Mouse (Mus musculus) liver, embryonic 11.5 days (tissue): ENCODE measurements around the gene Atp5e. TPM values are rescaled to one million over a fixed set of nuclear protein-coding genes. Genes with fewer than 3 reads are reported as not detected.

ENCODE experiments used
- ATAC-seq: fragments of 200-750 bp; cut with Nextera tagmentation; replicated peaks from 2 replicates; pipeline ENCODE4 v1.8.0; 2017; ENCODE audit warnings: moderate number of reproducible peaks, mild to moderate bottlenecking, moderate TSS enrichment, moderate library complexity; ENCODE audit not compliant: low FRiP score
- DNase-seq: peaks from one replicate; pipeline ENCODE4 v3.0.0-alpha.2; 2017; ENCODE audit warnings: low spot score
- H3K27ac ChIP-seq: fragments of 300-500 bp; sonication (generic); 2 replicates; pipeline ENCODE4 v1.5.1; 2014; ENCODE audit warnings: mild to moderate bottlenecking, low read depth, low read length, control low read depth
- H3K27me3 ChIP-seq: fragments of 300-500 bp; sonication (generic); replicated peaks from 2 replicates; pipeline ENCODE4 v1.6.1; 2014; ENCODE audit warnings: low read length, mixed read lengths; ENCODE audit not compliant: control insufficient read depth, insufficient read depth
- H3K36me3 ChIP-seq: fragments of 300-500 bp; sonication (generic); 2 replicates; pipeline ENCODE4 v1.6.1; 2014; ENCODE audit warnings: mild to moderate bottlenecking, low read length, moderate library complexity, mixed read lengths; ENCODE audit not compliant: control insufficient read depth, insufficient read depth
- H3K4me1 ChIP-seq: fragments of 300-500 bp; sonication (generic); replicated peaks from 2 replicates; pipeline ENCODE4 v1.6.1; 2014; ENCODE audit warnings: low read length, mixed read lengths; ENCODE audit not compliant: control insufficient read depth, insufficient read depth
- H3K4me2 ChIP-seq: fragments of 300-500 bp; sonication (generic); 2 replicates; pipeline ENCODE4 v1.6.1; 2014; ENCODE audit warnings: mild to moderate bottlenecking, control low read depth, moderate library complexity
- H3K4me3 ChIP-seq: fragments of 300-500 bp; sonication (generic); 2 replicates; pipeline ENCODE4 v1.5.1; 2014; ENCODE audit warnings: low read depth, low read length, control low read depth
- H3K9ac ChIP-seq: fragments of 300-500 bp; sonication (generic); 2 replicates; pipeline ENCODE4 v1.6.1; 2014; ENCODE audit warnings: low read depth, low read length, control low read depth
- H3K9me3 ChIP-seq: fragments of 300-500 bp; sonication (generic); 2 replicates; pipeline ENCODE4 v1.6.1; 2016; ENCODE audit warnings: low read length, inconsistent platforms, mixed read lengths; ENCODE audit not compliant: control insufficient read depth
- WGBS: fragments of 180-500 bp; shearing (Covaris S2); extraction: QIAGEN DNeasy Blood & Tissue Kit; methylation state at CpG from one replicate; pipeline ENCODE4 v1.1.7; 2014; 5-methylcytosine and 5-hydroxymethylcytosine counted together
- polyA plus RNA-seq: library from polyadenylated mRNA; unstranded; fragments of >200 nt; fragmentation: Nextera tagmentation; extraction: Ambion mirVana; gene quantifications from 2 replicates; pipeline ENCODE4 v1.2.1, GENCODE M21; 2014

The Atp5e gene
- polyA plus RNA-seq, 1 experiment from 2014 or later = 634 TPM

DNA sequence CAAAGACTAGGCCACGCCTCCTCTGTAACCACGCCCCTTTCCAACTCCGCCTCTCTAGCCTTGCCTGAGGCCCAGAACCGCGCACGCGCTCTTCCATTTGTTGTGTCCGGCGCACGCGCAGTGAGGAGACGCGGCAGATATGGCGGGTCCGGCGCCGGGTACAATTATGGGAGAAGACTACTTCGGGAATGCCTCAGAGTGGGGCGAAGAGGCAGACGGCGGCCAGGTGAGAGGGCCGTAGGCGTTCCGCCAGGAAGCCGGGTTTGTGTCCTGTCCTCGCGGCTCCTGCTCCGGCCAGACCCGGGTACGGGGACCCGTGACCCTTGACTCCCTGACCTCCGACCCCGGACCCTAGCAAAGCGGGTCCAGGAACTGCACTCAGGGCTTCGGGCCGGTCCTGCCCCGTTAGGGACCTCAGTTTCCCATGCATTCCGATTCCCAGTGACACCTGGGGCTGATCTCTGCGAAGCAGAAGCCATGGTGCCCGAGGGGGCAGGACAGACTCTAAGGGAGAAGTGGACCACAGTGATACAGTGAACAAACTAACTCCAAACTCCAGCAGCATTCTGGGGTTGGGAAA lies 48.1 kb downstream of the Atp5e start, which contains the start of gene Nelfcd:
Nelfcd (plus strand) TSS at position 74 of the 580 bp plus-strand sequence.
- ATAC-seq = peak; percentile 94
- 1% methylated on average over 40 of the region's 40 CpGs for WGBS
- H3K4me2 ChIP-seq = peak within 1 kb of the TSS; percentile 78

DNA sequence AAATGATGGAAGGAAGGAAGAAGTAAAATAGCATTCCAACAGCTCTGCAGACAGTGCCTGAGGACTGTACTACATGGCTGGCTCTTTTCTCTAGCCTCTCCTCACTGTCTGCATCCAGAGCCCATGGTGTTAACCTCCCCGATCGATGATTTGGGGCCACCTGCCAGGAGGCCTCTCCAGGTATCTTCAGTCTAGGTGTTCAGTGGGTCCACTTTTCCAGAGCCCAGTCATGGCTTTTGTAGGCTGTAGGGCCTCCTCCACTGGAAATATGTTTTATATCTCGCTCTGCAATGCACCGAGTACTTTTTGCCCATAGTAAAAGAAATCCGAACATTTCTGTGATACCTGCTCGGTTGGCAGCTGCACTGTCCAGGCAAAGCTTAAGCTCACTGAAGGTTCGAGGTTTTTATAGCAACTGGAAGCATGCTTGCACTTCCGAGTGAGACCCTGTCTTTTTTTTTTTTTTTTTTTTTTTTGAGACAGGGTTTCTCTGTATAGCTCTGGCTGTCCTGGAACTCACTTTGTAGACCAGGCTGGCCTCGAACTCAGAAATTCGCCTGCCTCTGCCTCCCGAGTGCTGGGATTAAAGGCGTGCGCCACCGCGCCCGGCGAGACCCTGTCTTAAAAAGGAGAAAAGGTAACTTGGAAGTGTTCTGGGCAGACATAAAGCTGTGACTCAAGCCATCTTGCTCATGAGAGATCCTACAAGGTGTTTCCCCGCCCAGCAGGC lies 48.7 kb downstream of the Atp5e start:
- Histone ChIP-seq H3K27ac (no peak overlapping the region), H3K4me1 (peaks cover 9% of the 10 kb centered on the region; the same call in 1 of the 2 replicates), H3K9me3 (no peaks in the 10 kb centered on the region), H3K4me3 (peak overlapping the region; percentile 89), H3K4me2 (peak overlapping the region; percentile 78), H3K36me3 (no peaks in the 10 kb centered on the region), H3K9ac (no peak overlapping the region; the same call in 1 of the 2 replicates), H3K27me3 (no peaks in the 10 kb centered on the region)
- DNase-seq = no peak
- no peak; the same call in 1 of the 2 replicates for ATAC-seq
- 38% methylated on average over 18 of the region's 18 CpGs for WGBS

More for the DNA sequence above, 48.1 kb downstream of the Atp5e start, which contains the start of gene Nelfcd:
- H3K4me3 ChIP-seq = peak within 1 kb of the TSS; percentile 89
- H3K9ac ChIP-seq = peak within 1 kb of the TSS; percentile 93
- H3K36me3 ChIP-seq = no peaks in the 10 kb centered on the region
- peaks cover 9% of the 10 kb centered on the region; the same call in 1 of the 2 replicates for H3K4me1 ChIP-seq
- H3K27ac ChIP-seq = 0 out of 2 replicates have a peak within 1 kb of the TSS, but pooled peaks have one; percentile 22
- peak; percentile 94 for DNase-seq
- no peaks in the 10 kb centered on the region for H3K9me3 ChIP-seq
- H3K27me3 ChIP-seq = no peaks in the 10 kb centered on the region

DNA sequence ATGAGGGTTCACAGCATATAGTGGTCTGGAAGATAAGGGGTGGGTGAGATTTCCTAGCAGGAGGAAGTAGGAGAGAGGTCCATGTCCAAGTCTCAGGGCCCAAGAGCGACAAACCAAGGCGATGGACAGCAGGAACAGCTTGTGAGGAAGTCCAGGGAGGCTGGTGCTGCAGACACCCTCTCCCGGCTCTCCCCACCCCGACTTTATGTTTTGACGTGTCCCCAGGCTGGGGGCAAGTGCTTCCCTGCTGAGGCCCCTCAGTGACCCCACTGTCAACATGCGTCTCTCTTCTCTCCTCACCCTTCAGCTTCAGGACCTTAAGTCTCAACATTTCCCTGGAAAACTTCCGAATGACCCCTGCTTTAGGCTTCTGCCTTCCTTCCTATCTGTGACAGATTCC lies 50.8 kb downstream of the Atp5e start:
- Histone ChIP-seq H3K4me2 (no peak overlapping the region), H3K27me3 (no peaks in the 10 kb centered on the region), H3K4me1 (peaks cover 13% of the 10 kb centered on the region; the same call in 1 of the 2 replicates), H3K27ac (no peak overlapping the region), H3K9ac (no peak overlapping the region), H3K36me3 (no peaks in the 10 kb centered on the region), H3K4me3 (no peak overlapping the region), H3K9me3 (no peaks in the 10 kb centered on the region)
- ATAC-seq (no peak), DNase-seq (no peak)
- WGBS = 65% methylated on average over 7 of the region's 7 CpGs

Other genes with a start within 250 kb of the Atp5e start
- 729 and 742 TPM in 2 replicates for gene Gnas, start 179.8 kb downstream of the Atp5e start, polyA plus RNA-seq
- 7.3 and 7.7 TPM in 2 replicates for gene Gm20721, start 117.4 kb downstream of the Atp5e start, polyA plus RNA-seq
- gene Nelfcd, start 48.3 kb downstream of the Atp5e start, polyA plus RNA-seq = 117 and 125 TPM in 2 replicates
- gene Ctsz, start 25.1 kb downstream of the Atp5e start, polyA plus RNA-seq = 159 and 162 TPM in 2 replicates
- 43.5 and 51.9 TPM in 2 replicates for gene Tubb1, start 13.4 kb downstream of the Atp5e start, polyA plus RNA-seq
- gene Prelid3b, start 9.0 kb upstream of the Atp5e start, polyA plus RNA-seq = 156 and 162 TPM in 2 replicates
- 0.01 TPM in 1 of 2 replicates, not detected in the other for gene Zfp831, start 179.4 kb upstream of the Atp5e start, polyA plus RNA-seq